Mouse (Mus musculus): ENCODE results near the gene Eomes. TPM values are rescaled to one million over a fixed set of nuclear protein-coding genes. Genes with fewer than 3 reads are reported as not detected.

Gene Eomes
- polyA plus RNA-seq, 1 experiment from 2014 or later, result 0.08 TPM

DNA sequence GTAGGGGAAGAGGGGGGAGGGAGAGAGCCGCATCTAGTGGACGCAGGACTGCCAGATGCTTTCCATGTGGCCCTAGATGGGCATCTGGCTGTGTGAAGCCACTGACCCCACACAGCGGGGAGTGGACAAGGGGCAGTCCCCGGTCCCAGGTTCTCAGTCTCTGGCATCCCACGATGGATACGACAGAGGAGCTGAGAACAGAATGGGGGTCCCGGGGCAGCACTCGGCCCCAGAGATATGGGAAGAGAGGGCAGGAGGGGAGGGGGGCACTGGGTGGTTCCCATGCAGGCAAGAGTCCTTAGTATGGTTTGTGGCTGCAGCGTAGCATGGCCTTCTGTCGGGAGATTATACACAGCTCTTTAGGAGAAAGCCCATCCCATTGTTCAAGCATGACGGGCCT lies 45.7 kb downstream of the Eomes start:
- no peaks in the 10 kb centered on the region for H3K27me3 ChIP-seq
- peaks cover 12% of the 10 kb centered on the region; the same call in 1 of the 2 replicates for H3K4me1 ChIP-seq (replicated peaks)
- no peaks in the 10 kb centered on the region for H3K9me3 ChIP-seq
- ATAC-seq (ENCODE audit: low read depth), result no peak
- H3K9ac ChIP-seq, result no peak overlapping the region
- no peak overlapping the region for H3K27ac ChIP-seq (replicated peaks)
- H3K4me3 ChIP-seq, result no peak overlapping the region
- WGBS, result 90% methylated on average over 11 of the region's 11 CpGs
- peaks cover 48% of the 10 kb centered on the region for H3K36me3 ChIP-seq
- H3K4me2 ChIP-seq, result no peak overlapping the region

DNA sequence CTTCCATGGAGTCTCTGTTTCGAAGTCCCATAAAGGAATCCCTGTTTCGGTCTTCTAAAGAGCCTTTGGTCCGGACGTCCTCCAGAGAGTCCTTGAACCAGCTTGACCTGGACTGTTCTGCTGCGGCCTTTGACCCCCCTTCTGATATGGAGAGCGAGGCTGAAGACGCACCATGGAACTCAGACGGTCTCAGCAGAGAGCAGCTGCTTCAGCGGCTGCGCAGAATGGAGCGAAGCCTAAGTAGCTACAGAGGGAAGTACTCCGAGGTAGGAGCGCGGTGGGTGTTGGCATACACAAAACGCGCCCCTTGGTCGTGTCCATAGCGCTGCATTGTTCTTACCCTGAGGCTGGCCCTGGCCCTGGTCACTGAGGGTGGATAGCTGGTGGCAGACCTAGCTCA lies 49.0 kb downstream of the Eomes start:
- Histone ChIP-seq H3K4me1 (replicated peaks) (no peaks in the 10 kb centered on the region), H3K9me3 (no peaks in the 10 kb centered on the region), H3K4me2 (no peak overlapping the region), H3K27me3 (no peaks in the 10 kb centered on the region), H3K9ac (no peak overlapping the region), H3K36me3 (peaks cover 81% of the 10 kb centered on the region), H3K27ac (replicated peaks) (no peak overlapping the region), H3K4me3 (no peak overlapping the region)
- no peak for ATAC-seq (ENCODE audit: low read depth)
- 93% methylated on average over 18 of the region's 18 CpGs for WGBS

DNA sequence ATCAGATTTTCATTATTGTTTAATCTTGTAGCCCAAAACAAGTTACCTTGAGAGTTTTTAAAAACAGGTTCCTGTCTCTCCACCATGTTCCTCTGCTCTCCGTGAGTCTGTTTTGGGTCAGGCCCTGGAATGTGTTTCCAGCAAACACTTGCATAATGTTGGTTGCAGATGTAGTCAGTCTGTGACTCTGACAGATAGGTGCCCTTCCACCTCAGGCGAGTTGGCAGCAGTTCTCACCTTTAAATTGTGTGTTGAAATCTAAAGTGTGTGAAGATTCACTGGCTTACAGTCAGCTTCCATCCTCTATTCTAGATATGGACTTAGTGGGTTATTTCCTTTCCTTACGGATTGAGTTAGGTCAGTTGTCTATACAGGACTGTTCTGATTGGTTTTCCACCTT lies 51.8 kb downstream of the Eomes start:
- Histone ChIP-seq H3K9me3 (no peaks in the 10 kb centered on the region), H3K4me1 (replicated peaks) (no peaks in the 10 kb centered on the region), H3K36me3 (peaks cover 90% of the 10 kb centered on the region), H3K27me3 (no peaks in the 10 kb centered on the region), H3K27ac (replicated peaks) (no peak overlapping the region), H3K4me2 (no peak overlapping the region), H3K9ac (no peak overlapping the region), H3K4me3 (no peak overlapping the region)
- no peak for ATAC-seq (ENCODE audit: low read depth)
- 85% methylated on average over 3 of the region's 3 CpGs for WGBS

DNA sequence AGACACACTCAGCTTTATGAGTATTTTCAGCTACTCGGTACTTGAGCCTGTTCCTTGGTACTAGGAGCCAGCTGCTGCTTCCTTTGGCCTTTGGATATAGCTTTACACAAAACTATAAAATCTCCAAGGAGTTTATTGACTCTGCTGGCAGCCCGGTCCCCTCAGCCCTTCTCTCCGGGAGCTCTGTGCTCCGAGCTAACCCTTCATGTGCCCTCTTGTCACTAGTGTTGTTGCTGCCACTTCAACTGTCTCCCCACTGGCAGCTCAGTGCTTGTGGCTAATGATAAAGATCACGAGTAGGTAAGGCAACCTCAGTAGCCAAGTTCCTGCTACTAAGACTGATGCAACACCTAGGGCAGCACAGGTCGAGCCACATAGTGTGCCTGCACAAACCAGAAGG lies 52.7 kb downstream of the Eomes start:
- no peak overlapping the region for H3K9ac ChIP-seq
- H3K4me2 ChIP-seq, result no peak overlapping the region
- ATAC-seq (ENCODE audit: low read depth), result no peak
- H3K27ac ChIP-seq (replicated peaks), result no peak overlapping the region
- H3K4me1 ChIP-seq (replicated peaks), result no peaks in the 10 kb centered on the region
- H3K9me3 ChIP-seq, result no peaks in the 10 kb centered on the region
- peaks cover 91% of the 10 kb centered on the region for H3K36me3 ChIP-seq
- H3K4me3 ChIP-seq, result no peak overlapping the region
- WGBS, result 87% methylated on average over 6 of the region's 6 CpGs
- H3K27me3 ChIP-seq, result no peaks in the 10 kb centered on the region

DNA sequence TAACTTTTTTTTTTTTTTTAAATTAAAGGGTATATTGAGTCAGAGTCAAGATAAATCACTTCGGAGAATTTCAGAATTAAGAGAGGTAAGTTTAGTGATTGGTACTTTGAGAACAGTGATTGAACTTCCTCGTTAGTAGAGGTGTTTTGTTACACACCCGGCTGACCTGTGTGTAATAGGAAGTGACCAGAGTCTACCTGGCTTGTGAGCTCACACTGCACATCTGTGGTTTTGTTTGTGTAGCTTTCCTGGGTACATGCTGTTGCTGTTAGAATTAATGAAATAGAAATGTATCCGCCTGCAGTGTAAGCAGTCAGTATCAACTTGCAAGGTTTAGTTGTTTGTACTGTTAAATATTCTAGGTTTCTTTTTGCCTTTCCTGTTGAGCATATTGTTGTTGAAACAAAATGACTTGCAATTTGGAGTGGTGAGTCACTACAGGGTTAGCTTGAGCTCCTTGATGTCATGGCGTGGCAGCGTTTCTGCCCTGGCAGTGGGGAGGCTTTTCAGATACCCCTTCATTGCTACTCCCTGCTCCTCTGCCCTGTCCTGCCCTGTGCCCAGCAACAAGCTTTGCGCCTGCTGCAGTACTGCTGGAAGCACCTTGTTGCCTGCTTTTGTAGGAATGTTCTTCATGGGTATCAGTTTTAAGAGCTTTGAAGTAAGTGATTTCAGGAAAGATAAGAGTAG lies 54.6 kb downstream of the Eomes start:
- Histone ChIP-seq H3K9me3 (no peaks in the 10 kb centered on the region), H3K4me1 (replicated peaks) (no peaks in the 10 kb centered on the region), H3K27ac (replicated peaks) (no peak overlapping the region), H3K36me3 (peaks cover 90% of the 10 kb centered on the region), H3K4me2 (no peak overlapping the region), H3K9ac (no peak overlapping the region), H3K27me3 (no peaks in the 10 kb centered on the region), H3K4me3 (no peak overlapping the region)
- WGBS, result 90% methylated on average over 7 of the region's 7 CpGs
- ATAC-seq (ENCODE audit: low read depth), result no peak

Other genes with a start within 250 kb of the Eomes start
- gene Golga4, start 28.1 kb downstream of the Eomes start, polyA plus RNA-seq (2015; fragmentation: Nextera tagmentation; extraction: Ambion mirVana), result 49.3 TPM in 2 replicates
- gene Itga9, start 128.5 kb downstream of the Eomes start, polyA plus RNA-seq (2015; fragmentation: Nextera tagmentation; extraction: Ambion mirVana), result 3.5 and 4.9 TPM in 2 replicates

Data from neural tube, embryonic 13.5 days (tissue).